Mouse (Mus musculus): ENCODE results near the gene Midn. TPM values are rescaled to one million over a fixed set of nuclear protein-coding genes. Genes with fewer than 3 reads are reported as not detected.

Gene Midn
- polyA plus RNA-seq, 1 experiment from 2014 or later, result 42.1 TPM

DNA sequence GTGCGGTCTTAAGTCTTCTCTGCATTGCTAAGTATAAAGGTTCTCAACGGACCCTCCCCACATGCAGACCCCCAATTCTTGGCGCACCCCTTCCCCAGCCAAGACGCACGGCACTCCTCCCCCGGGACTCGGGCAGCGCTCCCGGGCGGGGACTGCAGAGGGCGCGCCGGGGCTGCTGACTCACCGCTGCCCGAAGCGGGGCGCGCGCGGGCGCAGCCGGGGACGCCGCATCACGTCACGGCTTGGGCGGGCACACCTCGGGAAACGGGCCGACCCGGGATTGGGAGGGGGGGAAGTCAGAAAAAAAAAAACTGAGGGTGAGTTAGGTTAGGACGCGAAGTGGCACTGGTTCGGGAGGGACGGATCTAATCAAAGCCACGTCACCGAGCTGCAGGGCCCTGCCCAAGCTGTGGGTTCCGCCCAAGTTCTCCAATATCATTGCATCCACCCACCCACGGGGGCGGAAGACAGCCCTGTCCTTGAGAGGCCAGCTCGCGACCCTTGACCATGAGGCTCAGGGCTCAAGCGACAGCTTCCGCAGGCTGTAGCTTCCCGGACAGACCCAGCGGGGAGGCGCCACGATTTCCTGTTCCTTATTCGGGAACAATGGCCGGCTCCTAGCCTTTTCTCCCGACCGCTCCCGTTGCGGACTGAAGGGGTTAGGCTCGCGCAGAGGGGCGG is 678 bp downstream of the Midn start:
- H3K9me3 ChIP-seq (replicated peaks), result no peaks in the 10 kb centered on the region
- peak overlapping the region; percentile 99 for H3K4me3 ChIP-seq
- H3K4me2 ChIP-seq (replicated peaks), result peak overlapping the region; percentile 72
- WGBS, result under 1% methylated on average over 56 of the region's 57 CpGs
- peak overlapping the region; percentile 97 for H3K27ac ChIP-seq
- peak overlapping the region; percentile 91 for H3K9ac ChIP-seq
- H3K27me3 ChIP-seq, result no peaks in the 10 kb centered on the region
- peaks cover 45% of the 10 kb centered on the region for H3K36me3 ChIP-seq
- ATAC-seq (ENCODE audit: low FRiP score), result peak; percentile 30
- peaks cover 42% of the 10 kb centered on the region for H3K4me1 ChIP-seq

- peak overlapping the region; percentile 99 for H3K4me3 ChIP-seq
- H3K4me2 ChIP-seq (replicated peaks), result peak overlapping the region; percentile 99
- peak overlapping the region; percentile 100 for H3K27ac ChIP-seq
- no peaks in the 10 kb centered on the region for H3K27me3 ChIP-seq
- no peaks in the 10 kb centered on the region for H3K9me3 ChIP-seq (replicated peaks)
- ATAC-seq (ENCODE audit: low FRiP score), result peak; percentile 83
- WGBS, result under 1% methylated on average over 87 of the region's 88 CpGs
- H3K4me1 ChIP-seq, result peaks cover 50% of the 10 kb centered on the region
- H3K36me3 ChIP-seq, result peaks cover 45% of the 10 kb centered on the region
- H3K9ac ChIP-seq, result peak overlapping the region; percentile 100
Observed at GRCm38 (mm10) chr10:80149291-80150225, 1.5 kb downstream of the Midn start.

DNA sequence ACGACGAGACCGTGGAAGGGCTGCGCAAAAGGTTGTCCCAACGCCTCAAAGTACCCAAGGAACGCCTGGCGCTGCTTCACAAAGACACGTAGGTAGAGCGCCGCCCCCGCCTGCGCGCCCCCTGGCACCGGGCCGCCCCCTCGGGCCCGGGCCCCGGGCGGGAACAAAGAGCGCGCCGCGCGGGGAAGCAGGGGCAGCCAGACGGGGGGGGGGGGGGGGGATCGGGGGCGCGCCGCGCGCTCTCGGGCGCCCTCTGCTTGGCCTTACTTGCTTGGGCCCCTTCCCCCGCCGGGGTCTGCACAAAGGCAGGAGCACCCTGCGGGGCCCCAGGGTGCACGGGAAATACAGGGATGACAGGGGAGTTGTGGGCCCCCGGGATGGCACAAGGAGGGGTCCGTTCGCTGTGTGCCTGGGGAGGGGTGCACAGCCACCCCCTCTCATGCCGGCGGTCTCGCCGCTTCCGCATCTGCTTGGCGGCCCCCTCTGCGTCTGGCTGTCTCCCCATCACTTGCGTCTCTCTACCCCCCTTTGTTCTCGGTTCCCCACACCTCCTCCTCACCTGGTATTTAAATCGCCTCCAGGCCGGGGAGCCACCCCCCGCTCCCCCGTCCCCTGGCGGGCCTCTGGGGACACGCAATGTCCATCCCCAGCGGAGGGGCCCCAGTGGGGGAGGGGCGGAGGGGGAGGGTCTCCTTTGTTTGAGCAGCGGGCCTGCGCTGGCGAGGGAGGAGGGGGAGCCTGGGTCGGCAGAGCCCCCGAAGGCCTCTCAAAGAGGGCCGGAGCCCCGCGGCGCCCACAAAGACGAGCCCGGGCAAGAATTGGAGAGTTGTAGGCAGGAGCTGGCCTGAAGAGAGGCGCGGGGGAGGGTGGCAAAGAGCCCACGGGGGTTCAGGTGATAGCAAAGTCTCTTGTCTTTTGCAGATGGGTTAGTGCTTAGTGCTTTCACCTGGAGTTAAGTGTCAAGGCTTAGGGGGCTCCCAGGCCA is 2.4 kb downstream of the Midn start:
- no peak for ATAC-seq (ENCODE audit: low FRiP score)
- H3K27ac ChIP-seq, result peak overlapping the region; percentile 100
- H3K9me3 ChIP-seq (replicated peaks), result no peaks in the 10 kb centered on the region
- peak overlapping the region; percentile 99 for H3K4me3 ChIP-seq
- no peaks in the 10 kb centered on the region for H3K27me3 ChIP-seq
- H3K9ac ChIP-seq, result peak overlapping the region; percentile 100
- peak overlapping the region; percentile 99 for H3K4me2 ChIP-seq (replicated peaks)
- peaks cover 57% of the 10 kb centered on the region for H3K4me1 ChIP-seq
- WGBS, result under 1% methylated on average over 42 of the region's 71 CpGs
- H3K36me3 ChIP-seq, result peaks cover 46% of the 10 kb centered on the region

- H3K9ac ChIP-seq, result peak overlapping the region; percentile 100
- peak overlapping the region; percentile 99 for H3K4me3 ChIP-seq
- ATAC-seq (ENCODE audit: low FRiP score), result no peak
- peaks cover 58% of the 10 kb centered on the region for H3K4me1 ChIP-seq
- no peaks in the 10 kb centered on the region for H3K27me3 ChIP-seq
- H3K4me2 ChIP-seq (replicated peaks), result peak overlapping the region; percentile 99
- peaks cover 55% of the 10 kb centered on the region for H3K36me3 ChIP-seq
- H3K27ac ChIP-seq, result peak overlapping the region; percentile 100
- H3K9me3 ChIP-seq (replicated peaks), result no peaks in the 10 kb centered on the region
- whole genome bisulfite sequencing, result under 1% methylated on average over 26 of the region's 26 CpGs
Observed at GRCm38 (mm10) chr10:80151211-80152034, 3.4 kb downstream of the Midn start.

DNA sequence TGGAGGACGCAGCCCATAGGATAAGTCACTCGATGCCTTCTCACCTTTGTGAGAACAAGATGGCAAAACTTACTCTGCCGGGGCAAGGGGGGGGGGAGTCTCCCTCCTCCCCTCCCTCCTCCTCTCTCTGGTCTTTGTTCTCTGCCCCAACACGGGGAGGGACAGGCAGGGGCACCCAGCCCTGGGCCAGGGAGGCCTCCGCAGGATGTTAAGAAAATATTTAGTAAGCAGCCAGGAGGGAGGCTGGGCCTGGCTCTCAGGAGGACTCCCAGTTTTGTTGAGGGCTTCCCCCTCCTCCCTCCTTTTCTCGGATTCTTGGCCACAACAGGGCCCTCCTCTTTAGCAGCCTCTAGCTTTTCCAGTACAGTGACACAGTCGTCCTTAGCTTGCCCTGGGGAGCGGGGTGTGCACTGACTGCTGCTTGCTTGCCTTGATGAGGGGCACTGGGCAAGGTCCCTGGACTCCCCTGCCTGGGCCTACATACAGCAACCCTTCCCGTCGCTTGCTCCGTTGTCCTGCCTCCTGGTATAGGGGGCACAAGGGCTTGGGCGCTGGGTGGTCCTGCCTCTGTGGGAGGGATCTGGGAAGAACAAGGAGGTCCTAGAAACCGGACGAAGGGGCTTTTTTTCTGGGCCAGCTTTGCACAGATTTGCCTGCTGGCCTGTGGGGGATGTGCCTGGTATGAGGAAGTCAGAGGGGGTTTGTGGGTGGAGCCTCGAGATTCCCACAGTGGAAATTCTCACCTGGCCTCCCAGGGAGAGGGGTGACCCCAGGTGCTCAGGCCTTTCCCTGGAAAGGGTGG is 4.2 kb downstream of the Midn start:
- H3K36me3 ChIP-seq, result peaks cover 63% of the 10 kb centered on the region
- H3K4me1 ChIP-seq, result peaks cover 63% of the 10 kb centered on the region
- H3K27ac ChIP-seq, result peak overlapping the region; percentile 100
- peak overlapping the region; percentile 100 for H3K9ac ChIP-seq
- no peaks in the 10 kb centered on the region for H3K27me3 ChIP-seq
- WGBS, result 5% methylated on average over 15 of the region's 15 CpGs
- ATAC-seq (ENCODE audit: low FRiP score), result no peak
- H3K4me3 ChIP-seq, result peak overlapping the region; percentile 99
- peak overlapping the region; percentile 99 for H3K4me2 ChIP-seq (replicated peaks)
- no peaks in the 10 kb centered on the region for H3K9me3 ChIP-seq (replicated peaks)

- Histone ChIP-seq H3K9ac (peak overlapping the region; percentile 100), H3K4me2 (replicated peaks) (peak overlapping the region; percentile 99), H3K9me3 (replicated peaks) (no peaks in the 10 kb centered on the region), H3K36me3 (peaks cover 68% of the 10 kb centered on the region), H3K4me1 (peaks cover 62% of the 10 kb centered on the region), H3K27ac (peak overlapping the region; percentile 100), H3K4me3 (peak overlapping the region; percentile 99), H3K27me3 (no peaks in the 10 kb centered on the region)
- no peak for ATAC-seq (ENCODE audit: low FRiP score)
- 38% methylated on average over 3 of the region's 3 CpGs for WGBS
Observed at GRCm38 (mm10) chr10:80152873-80153260, 4.8 kb downstream of the Midn start.

- Histone ChIP-seq H3K4me1 (peaks cover 68% of the 10 kb centered on the region), H3K9me3 (replicated peaks) (no peaks in the 10 kb centered on the region), H3K36me3 (peaks cover 68% of the 10 kb centered on the region), H3K27ac (peak overlapping the region; percentile 100), H3K4me3 (peak overlapping the region; percentile 99), H3K27me3 (no peaks in the 10 kb centered on the region), H3K4me2 (replicated peaks) (peak overlapping the region; percentile 99), H3K9ac (peak overlapping the region; percentile 100)
- ATAC-seq (ENCODE audit: low FRiP score), result no peak
- WGBS, result 79% methylated on average over 19 of the region's 19 CpGs
Observed at GRCm38 (mm10) chr10:80153713-80154112, 5.6 kb downstream of the Midn start.

DNA sequence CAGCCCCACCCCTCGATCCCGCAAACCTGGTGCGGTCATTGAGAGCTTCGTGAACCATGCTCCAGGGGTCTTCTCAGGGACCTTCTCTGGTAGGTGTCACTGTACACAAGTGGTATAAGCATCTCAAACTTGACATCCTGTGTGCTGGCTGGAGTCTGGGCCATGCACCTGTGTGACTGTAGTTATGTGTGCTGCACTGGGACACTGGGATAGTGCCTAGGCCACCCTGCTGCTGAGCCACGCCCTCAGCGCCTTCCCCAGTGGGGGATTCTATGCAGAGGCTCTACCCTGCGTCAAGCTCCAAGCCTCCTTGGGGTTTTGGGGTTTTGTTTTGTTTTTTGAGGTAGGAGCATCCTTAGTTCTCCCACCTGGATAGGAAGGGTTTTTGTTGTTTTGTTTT is 6.3 kb downstream of the Midn start:
- peaks cover 68% of the 10 kb centered on the region for H3K36me3 ChIP-seq
- no peaks in the 10 kb centered on the region for H3K9me3 ChIP-seq (replicated peaks)
- peak overlapping the region; percentile 100 for H3K27ac ChIP-seq
- H3K4me3 ChIP-seq, result peak overlapping the region; percentile 5; the same call in 1 of the 2 replicates
- no peaks in the 10 kb centered on the region for H3K27me3 ChIP-seq
- ATAC-seq (ENCODE audit: low FRiP score), result no peak
- peak overlapping the region; percentile 99; the same call in 1 of the 2 replicates for H3K4me2 ChIP-seq (replicated peaks)
- 86% methylated on average over 7 of the region's 7 CpGs for WGBS
- H3K4me1 ChIP-seq, result peaks cover 75% of the 10 kb centered on the region
- H3K9ac ChIP-seq, result 0 out of 2 replicates have a peak overlapping the region, but pooled peaks have one; percentile 100

GRCm38 (mm10) chr10:80155277-80155676 is 7.2 kb downstream of the Midn start:
- peak overlapping the region; percentile 47 for H3K9ac ChIP-seq
- peak overlapping the region; percentile 71 for H3K27ac ChIP-seq
- peaks cover 68% of the 10 kb centered on the region for H3K36me3 ChIP-seq
- no peak for ATAC-seq (ENCODE audit: low FRiP score)
- no peaks in the 10 kb centered on the region for H3K9me3 ChIP-seq (replicated peaks)
- peaks cover 80% of the 10 kb centered on the region for H3K4me1 ChIP-seq
- no peak overlapping the region; the same call in 1 of the 2 replicates for H3K4me2 ChIP-seq (replicated peaks)
- H3K4me3 ChIP-seq, result 0 out of 2 replicates have a peak overlapping the region, but pooled peaks have one; percentile 7
- no peaks in the 10 kb centered on the region for H3K27me3 ChIP-seq
- WGBS, result 47% methylated on average over 1 of the region's 1 CpGs

DNA sequence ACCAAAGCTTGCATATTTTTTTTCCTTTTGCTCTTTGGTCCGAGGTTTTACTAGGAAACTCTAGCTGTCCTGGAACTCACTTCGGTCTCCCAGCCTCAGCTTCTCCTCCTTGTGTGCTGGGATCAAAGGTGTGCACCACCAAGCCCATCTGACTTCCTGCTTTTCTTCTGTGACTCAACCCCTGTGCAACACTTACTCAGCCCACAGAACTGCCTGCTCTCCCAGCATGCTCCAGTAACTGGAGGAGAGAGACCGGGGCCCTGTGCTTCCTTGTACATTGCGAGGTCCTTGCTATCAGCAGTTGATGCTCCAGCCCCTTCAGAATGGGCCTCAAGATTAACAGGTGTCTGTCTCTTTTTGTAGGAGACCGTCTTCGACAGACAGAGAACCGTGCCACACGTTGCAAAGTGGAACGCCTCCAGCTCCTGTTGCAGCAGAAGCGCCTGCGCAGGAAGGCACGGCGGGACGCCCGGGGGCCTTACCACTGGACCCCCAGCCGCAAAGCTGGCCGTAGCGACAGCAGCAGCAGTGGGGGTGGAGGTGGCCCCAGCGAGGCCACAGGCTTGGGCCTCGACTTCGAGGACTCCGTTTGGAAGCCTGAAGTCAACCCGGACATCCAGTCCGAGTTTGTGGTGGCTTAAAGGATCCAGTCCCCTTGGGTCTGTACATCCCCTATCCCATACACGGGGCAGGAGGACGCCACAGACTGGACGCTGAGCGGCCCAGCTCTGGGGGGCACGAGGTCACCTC is 8.1 kb downstream of the Midn start:
- H3K4me2 ChIP-seq (replicated peaks), result no peak overlapping the region
- 84% methylated on average over 29 of the region's 29 CpGs for WGBS
- H3K9ac ChIP-seq, result 0 out of 2 replicates have a peak overlapping the region, but pooled peaks have one; percentile 47
- no peaks in the 10 kb centered on the region for H3K27me3 ChIP-seq
- H3K9me3 ChIP-seq (replicated peaks), result no peaks in the 10 kb centered on the region
- H3K4me3 ChIP-seq, result peak overlapping the region; percentile 3; the same call in 1 of the 2 replicates
- peak overlapping the region; percentile 91 for H3K27ac ChIP-seq
- peaks cover 65% of the 10 kb centered on the region for H3K36me3 ChIP-seq
- H3K4me1 ChIP-seq, result peaks cover 89% of the 10 kb centered on the region
- ATAC-seq (ENCODE audit: low FRiP score), result no peak
